ENCODE assay signal across 25 mouse cellular contexts in genomic region chr10:83795500-83795899, GRCm38 (mm10).
"Had no signal": no experiment of that assay in that cellular context is flagged by ENCODE, and none has a peak within 500 bp of the region (broad histone marks: within the 10 kb centered on the region; RNA-seq: fewer than 3 reads in every experiment).

No protein-coding gene starts in this region.

- H3K4me2 ChIP-seq: heart, embryonic 12.5 days; hindbrain, embryonic 12.5 days; hindbrain, embryonic 14.5 days; intestine, embryonic 15.5 days; limb, embryonic 12.5 days had no signal

- H3K9me3 ChIP-seq: heart, embryonic 10.5 days; heart, embryonic 12.5 days; hindbrain, embryonic 10.5 days; hindbrain, embryonic 12.5 days; intestine, embryonic 15.5 days; limb, embryonic 10.5 days; limb, embryonic 12.5 days had no signal

- H3K4me3 ChIP-seq: gastrocnemius, adult 2 months; heart, embryonic 10.5 days; heart, embryonic 12.5 days; hindbrain, embryonic 10.5 days; hindbrain, embryonic 12.5 days; intestine, embryonic 15.5 days; layer of hippocampus, adult 2 months; left cerebral cortex, adult 2 months; limb, embryonic 10.5 days; limb, embryonic 12.5 days had no signal

- DNase-seq: gastrocnemius, adult 2 months; gastrocnemius, postnatal 10 days; gastrocnemius, postnatal 25 days; heart, adult 18-20 months; heart, postnatal 10 days; heart, postnatal 4 days; kidney, adult 18-20 months; kidney, adult 8-10 months; kidney, postnatal 10 days; kidney, postnatal 25 days; kidney, postnatal 4 days had no signal

- H3K36me3 ChIP-seq: heart, embryonic 10.5 days; heart, embryonic 12.5 days; hindbrain, embryonic 10.5 days; hindbrain, embryonic 12.5 days; intestine, embryonic 15.5 days; limb, embryonic 10.5 days; limb, embryonic 12.5 days had no signal

- H3K27ac ChIP-seq: gastrocnemius, adult 2 months; heart, embryonic 10.5 days; hindbrain, embryonic 10.5 days; hindbrain, embryonic 12.5 days; hindbrain, embryonic 14.5 days; intestine, embryonic 15.5 days; layer of hippocampus, adult 2 months; left cerebral cortex, adult 2 months; limb, embryonic 10.5 days; limb, embryonic 12.5 days had no signal

- H3K27me3 ChIP-seq: heart, embryonic 12.5 days; hindbrain, embryonic 12.5 days; intestine, embryonic 15.5 days; limb, embryonic 12.5 days had no signal

- H3K9ac ChIP-seq: heart, embryonic 12.5 days; hindbrain, embryonic 12.5 days; hindbrain, embryonic 14.5 days; intestine, embryonic 15.5 days; limb, embryonic 12.5 days had no signal

- H3K4me1 ChIP-seq: heart, embryonic 10.5 days; heart, embryonic 12.5 days; hindbrain, embryonic 10.5 days; hindbrain, embryonic 12.5 days; intestine, embryonic 15.5 days; limb, embryonic 10.5 days; limb, embryonic 12.5 days had no signal

- ATAC-seq: forebrain, embryonic 16.5 days; hindbrain, embryonic 16.5 days; inflammation-experienced regulatory T-cells, adult 6 months; intestine, embryonic 15.5 days; intestine, postnatal 0 days had no signal
